Mouse (Mus musculus) cortical plate, adult 2 months (tissue): ENCODE data around the gene Ush1g. TPM values are rescaled to one million over a fixed set of nuclear protein-coding genes. Genes with fewer than 3 reads are reported as not detected.
A peak's percentile ranks its signal among the peaks of the same experiment; 100 is the strongest.

ENCODE experiments used
- H3K27ac ChIP-seq: fragments of 200-500 bp; 2 replicates; pipeline ENCODE4 v1.5.1; 2012; ENCODE audit warnings: low read length, control low read depth, inconsistent platforms; ENCODE audit not compliant: insufficient read depth
- H3K4me1 ChIP-seq: fragments of 200-500 bp; 2 replicates; pipeline ENCODE4 v1.6.1; 2011; ENCODE audit warnings: low read length; ENCODE audit not compliant: control insufficient read depth, insufficient read depth
- H3K4me3 ChIP-seq: fragments of 200-500 bp; 2 replicates; pipeline ENCODE4 v1.5.1; 2011; ENCODE audit warnings: mild to moderate bottlenecking, low read length, control low read depth; ENCODE audit not compliant: insufficient read depth
- CTCF ChIP-seq: fragments of 200-500 bp; IDR thresholded peaks from 2 replicates; pipeline ENCODE4 v1.5.1; 2011; ENCODE audit warnings: mild to moderate bottlenecking, control low read depth, low read length; ENCODE audit not compliant: insufficient read depth; ENCODE audit errors: extremely low read depth
- POLR2A ChIP-seq: fragments of 200-500 bp; IDR thresholded peaks from 2 replicates; pipeline ENCODE4 v1.6.1; 2011; ENCODE audit warnings: mild to moderate bottlenecking, low read length, control low read depth; ENCODE audit not compliant: insufficient read depth; ENCODE audit errors: extremely low read depth
- polyA plus RNA-seq: library from polyadenylated mRNA; depleted of rRNA; stranded (reverse); fragments of >200 nt; gene quantifications from 2 replicates; pipeline ENCODE4 v1.2.3, GENCODE M21; 2012

Ush1g gene
- polyA plus RNA-seq, 1 experiment = 0.44 TPM

DNA sequence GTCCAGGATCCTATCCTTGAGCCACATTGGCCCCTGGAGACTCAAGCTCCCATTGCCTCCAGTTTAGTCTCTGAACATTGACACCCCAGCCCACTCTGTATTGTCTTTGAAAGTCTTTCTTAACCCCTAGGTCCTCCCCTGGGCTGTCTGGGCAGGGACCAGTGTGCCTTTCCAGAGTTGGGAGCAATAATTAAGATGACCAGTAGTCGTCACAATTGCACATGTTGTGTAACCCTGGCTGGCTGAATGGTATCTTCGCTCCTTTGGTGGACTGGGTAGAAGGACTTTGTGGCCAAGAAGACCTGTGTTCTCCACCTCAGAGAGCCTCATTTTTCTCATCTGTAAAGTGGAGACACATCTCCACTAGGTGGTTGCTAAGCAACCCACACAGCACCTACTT is 7.6 kb downstream of the Ush1g start:
- Histone ChIP-seq H3K4me1 (no peaks in the 10 kb centered on the region), H3K4me3 (no peak overlapping the region), H3K27ac (no peak overlapping the region)
- TF ChIP-seq CTCF = 0 out of 2 replicates have a peak, but pooled peaks have one; percentile 24
- no peak for TF ChIP-seq POLR2A

GRCm38 (mm10) chr11:115308781-115309180 is 13.1 kb downstream of the Ush1g start:
- no peaks in the 10 kb centered on the region for H3K4me1 ChIP-seq
- H3K4me3 ChIP-seq = no peak overlapping the region
- no peak overlapping the region for H3K27ac ChIP-seq
- TF ChIP-seq POLR2A (no peak), CTCF (no peak)

GRCm38 (mm10) chr11:115306863-115307262 is 15.0 kb downstream of the Ush1g start, which contains the start of gene Otop2:
TSS of gene Otop2 (plus strand) at chr11:115307163.
- Histone ChIP-seq H3K4me3 (no peak within 1 kb of the TSS), H3K4me1 (no peaks in the 10 kb centered on the region), H3K27ac (no peak within 1 kb of the TSS)
- no peak for TF ChIP-seq POLR2A
- no peak for TF ChIP-seq CTCF

DNA sequence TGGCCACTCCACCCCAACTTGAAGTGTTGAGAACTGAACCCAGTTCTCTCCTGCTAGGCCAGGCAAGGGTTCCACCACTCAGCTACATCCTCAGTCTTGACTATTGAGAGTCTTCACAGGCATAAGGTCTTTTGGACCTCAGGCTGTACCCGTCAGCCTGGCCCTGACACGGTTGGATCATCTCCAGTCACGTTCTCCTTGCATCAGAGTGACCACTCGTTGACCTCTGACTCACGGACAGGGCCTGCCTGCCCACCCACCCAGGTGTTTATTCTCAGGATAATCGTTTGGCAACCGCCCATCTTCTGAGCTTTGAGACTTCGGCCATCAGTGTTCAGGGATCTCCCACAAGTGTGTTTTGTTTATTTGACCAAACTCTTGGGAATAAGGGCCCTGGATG is 18.7 kb downstream of the Ush1g start:
- no peak overlapping the region for H3K4me3 ChIP-seq
- TF ChIP-seq POLR2A = no peak
- TF ChIP-seq CTCF = no peak
- no peaks in the 10 kb centered on the region for H3K4me1 ChIP-seq
- no peak overlapping the region for H3K27ac ChIP-seq

- Histone ChIP-seq H3K4me3 (no peak overlapping the region), H3K27ac (no peak overlapping the region), H3K4me1 (no peaks in the 10 kb centered on the region)
- TF ChIP-seq POLR2A (no peak), CTCF (no peak)
Measured at GRCm38 (mm10) chr11:115301351-115301750, 20.5 kb downstream of the Ush1g start.

DNA sequence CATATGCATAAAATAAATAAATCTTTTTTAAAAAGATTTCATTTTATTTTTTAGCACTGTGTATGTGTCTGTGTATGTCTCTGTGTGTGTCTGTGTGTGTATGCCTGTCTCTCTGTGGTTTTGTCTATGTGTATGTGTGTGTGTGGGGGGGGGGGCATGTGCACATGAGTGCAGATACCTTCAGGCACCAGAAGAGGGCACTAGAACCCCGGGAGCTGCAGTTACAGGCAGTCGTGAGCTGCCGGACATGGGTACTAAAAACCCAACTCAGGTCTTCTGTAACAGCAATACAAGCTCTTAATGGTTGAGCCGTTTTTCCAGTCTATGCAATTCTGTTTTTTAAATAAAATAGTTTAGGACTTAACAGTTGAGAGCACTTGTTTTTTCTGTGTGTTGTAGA is 21.1 kb downstream of the Ush1g start:
- Histone ChIP-seq H3K4me1 (no peaks in the 10 kb centered on the region), H3K4me3 (no peak overlapping the region), H3K27ac (no peak overlapping the region)
- TF ChIP-seq POLR2A (no peak), CTCF (no peak)

GRCm38 (mm10) chr11:115298160-115298559 is 23.7 kb downstream of the Ush1g start:
- Histone ChIP-seq H3K27ac (no peak overlapping the region), H3K4me3 (no peak overlapping the region), H3K4me1 (no peaks in the 10 kb centered on the region)
- no peak for TF ChIP-seq POLR2A
- no peak for TF ChIP-seq CTCF

- Histone ChIP-seq H3K4me1 (no peaks in the 10 kb centered on the region), H3K27ac (0 out of 2 replicates have a peak within 1 kb of the TSS, but pooled peaks have one; percentile 8), H3K4me3 (peak within 1 kb of the TSS; percentile 47)
- peak; percentile 48; the same call in 1 of the 2 replicates for TF ChIP-seq POLR2A
- TF ChIP-seq CTCF = peak; percentile 24; the same call in 1 of the 2 replicates
Measured at GRCm38 (mm10) chr11:115297214-115297826, 24.5 kb downstream of the Ush1g start, which contains the start of gene Fads6. TSS of gene Fads6 (minus strand) at chr11:115297663.

DNA sequence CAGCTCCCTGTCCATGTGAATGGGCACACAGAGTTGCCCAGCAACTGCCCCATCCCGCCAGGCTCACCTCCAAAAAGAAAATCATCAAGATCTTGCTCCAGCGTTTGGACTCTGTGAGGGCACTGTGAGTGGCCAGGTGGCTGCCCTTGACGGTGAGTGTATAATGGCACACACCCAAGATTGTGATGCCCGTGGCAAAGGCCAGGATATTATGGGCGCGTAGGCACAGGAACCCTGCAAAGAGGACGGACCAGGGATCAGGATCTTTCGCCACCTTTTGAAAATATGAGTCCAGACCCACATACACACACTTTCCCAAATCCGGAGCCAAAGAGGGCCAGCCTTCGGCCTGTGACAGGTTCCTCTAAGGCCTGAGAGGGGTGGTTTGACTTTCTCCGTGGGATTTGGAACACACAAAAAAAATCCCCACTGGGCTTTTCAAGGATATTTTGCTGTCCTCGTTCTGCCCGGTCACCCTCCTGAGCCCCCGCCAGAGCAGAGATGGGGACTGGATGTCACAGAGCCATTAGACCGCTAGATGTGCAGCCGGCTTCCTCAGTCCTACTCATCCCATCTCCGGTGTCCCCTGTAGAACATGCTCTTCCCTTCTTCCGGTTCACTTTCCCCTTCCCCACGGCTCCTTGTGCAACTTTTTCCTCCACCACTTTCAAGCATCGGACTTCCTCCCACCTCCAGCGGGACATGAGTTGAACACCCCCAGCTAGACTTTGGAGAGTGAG is 25.2 kb downstream of the Ush1g start:
- Histone ChIP-seq H3K4me1 (no peaks in the 10 kb centered on the region), H3K27ac (no peak overlapping the region), H3K4me3 (peak overlapping the region; percentile 47)
- TF ChIP-seq POLR2A (no peak), CTCF (no peak)

- no peaks in the 10 kb centered on the region for H3K4me1 ChIP-seq
- no peak overlapping the region for H3K27ac ChIP-seq
- no peak overlapping the region; the same call in 1 of the 2 replicates for H3K4me3 ChIP-seq
- TF ChIP-seq CTCF = no peak
- no peak for TF ChIP-seq POLR2A
Measured at GRCm38 (mm10) chr11:115295939-115296338, 25.9 kb downstream of the Ush1g start.
